Mouse (Mus musculus) megakaryocyte, embryonic 14.5 days (primary cell): Measurements from ENCODE around the gene Kndc1.

Experiments
- FLI1 ChIP-seq: IDR thresholded peaks from 2 replicates; pipeline ENCODE4 v1.6.1; 2012; ENCODE audit warnings: low read length, inconsistent platforms, mixed read lengths
- GATA1 ChIP-seq: IDR thresholded peaks from 3 replicates; pipeline ENCODE4 v1.6.1; 2012; ENCODE audit warnings: mixed read lengths, low read length, inconsistent platforms, borderline replicate concordance

GRCm38 (mm10) chr7:139883545-139883944 lies 11.0 kb upstream of the Kndc1 start:
- no peak for TF ChIP-seq GATA1
- no peak for TF ChIP-seq FLI1
